Mouse (Mus musculus): Measurements from ENCODE around the gene Hoxb7. TPM values are rescaled to one million over a fixed set of nuclear protein-coding genes. Genes with fewer than 3 reads are reported as not detected.

Hoxb7 gene
- polyA plus RNA-seq, 1 experiment from 2014 or later, result 3.5 TPM

DNA sequence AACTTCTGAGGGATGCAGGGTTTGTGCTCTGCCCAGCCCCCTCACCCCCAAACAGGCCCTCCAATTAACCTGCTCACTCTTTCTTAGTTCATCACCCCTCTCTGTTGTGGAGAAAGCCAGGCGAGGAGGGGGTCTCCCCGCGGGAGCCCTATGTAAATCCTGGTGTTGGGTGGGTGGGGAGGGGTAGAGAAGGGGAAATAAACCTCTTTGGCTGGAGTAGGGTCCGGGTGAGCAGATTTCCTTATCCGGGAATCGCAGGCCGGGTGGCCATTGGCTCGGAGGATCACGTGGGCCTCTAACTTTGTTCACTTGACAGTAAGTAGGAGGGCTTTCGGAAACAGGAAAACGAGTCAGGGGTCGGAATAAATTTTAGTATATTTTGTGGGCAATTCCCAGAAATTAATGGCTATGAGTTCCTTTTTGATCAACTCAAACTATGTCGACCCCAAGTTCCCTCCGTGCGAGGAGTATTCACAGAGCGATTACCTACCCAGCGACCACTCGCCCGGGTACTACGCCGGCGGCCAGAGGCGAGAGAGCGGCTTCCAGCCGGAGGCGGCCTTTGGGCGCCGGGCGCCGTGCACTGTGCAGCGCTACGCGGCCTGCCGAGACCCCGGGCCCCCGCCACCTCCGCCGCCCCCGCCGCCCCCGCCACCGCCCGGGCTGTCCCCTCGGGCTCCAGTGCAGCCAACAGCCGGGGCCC, 32.1 kb downstream of the Hoxb7 start:
- Histone ChIP-seq H3K9me3 (ENCODE audit: low read depth, low read length) (no peaks in the 10 kb centered on the region), H3K9ac (peak overlapping the region; percentile 99), H3K27me3 (ENCODE audit: insufficient read depth, low read length) (peaks cover 15% of the 10 kb centered on the region), H3K36me3 (ENCODE audit: insufficient read depth) (peaks cover 12% of the 10 kb centered on the region; the same call in 1 of the 2 replicates), H3K27ac (ENCODE audit: low read depth) (peak overlapping the region; percentile 100), H3K4me2 (peak overlapping the region; percentile 84), H3K4me1 (ENCODE audit: insufficient read depth) (0 out of 2 replicates have a peak, but pooled peaks cover 2% of the 10 kb centered on the region), H3K4me3 (ENCODE audit: low read depth, low read length) (peak overlapping the region; percentile 72)
- no peak for TF ChIP-seq CTCF (IDR thresholded peaks at IDR 0.05; ENCODE audit: low read depth)
- peak; percentile 85 for ATAC-seq (ENCODE audit: insufficient read depth)
- peak; percentile 95 for DNase-seq
- WGBS, result under 1% methylated on average over 39 of the region's 45 CpGs

DNA sequence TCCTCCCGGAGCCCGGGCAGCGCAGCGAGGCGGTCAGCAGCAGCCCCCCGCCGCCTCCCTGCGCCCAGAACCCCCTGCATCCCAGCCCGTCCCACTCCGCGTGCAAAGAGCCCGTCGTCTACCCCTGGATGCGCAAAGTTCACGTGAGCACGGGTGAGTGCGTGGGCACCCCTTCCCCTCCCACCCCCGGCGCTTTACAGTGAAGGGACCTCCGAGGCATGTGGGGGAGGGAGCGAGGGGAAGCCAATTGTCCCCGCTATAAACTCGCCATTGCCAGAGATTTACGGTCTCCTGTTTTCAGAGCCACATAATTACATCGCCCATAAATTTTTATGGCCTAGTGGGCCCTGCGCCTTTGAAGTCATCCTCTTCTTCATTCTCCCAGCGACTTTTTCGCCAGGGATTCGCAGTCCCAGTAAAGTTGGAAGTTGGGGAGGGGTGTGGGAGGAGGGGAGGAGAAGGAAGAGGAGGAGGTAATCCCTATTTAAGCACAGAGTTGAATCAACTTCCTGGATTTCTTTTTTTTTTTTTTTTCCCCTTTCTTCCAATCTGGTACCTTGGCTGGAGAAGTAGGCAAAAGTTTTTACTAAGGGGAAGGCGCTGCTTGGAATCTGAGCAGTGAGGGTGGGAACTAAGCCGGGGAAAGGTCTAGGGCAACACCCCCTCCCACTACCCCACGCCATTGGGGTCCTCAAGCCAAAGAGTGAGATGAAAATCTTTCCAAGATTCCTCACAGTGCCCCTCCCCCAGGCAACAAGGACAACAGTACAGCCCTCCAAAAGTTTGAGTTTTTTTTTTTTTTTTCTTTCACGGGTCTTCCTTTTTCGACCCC, 32.9 kb downstream of the Hoxb7 start:
- WGBS, result under 1% methylated on average over 34 of the region's 34 CpGs
- Histone ChIP-seq H3K27me3 (ENCODE audit: insufficient read depth, low read length) (peaks cover 13% of the 10 kb centered on the region), H3K9me3 (ENCODE audit: low read depth, low read length) (no peaks in the 10 kb centered on the region), H3K4me1 (ENCODE audit: insufficient read depth) (no peaks in the 10 kb centered on the region; the same call in 1 of the 2 replicates), H3K36me3 (ENCODE audit: insufficient read depth) (peaks cover 12% of the 10 kb centered on the region; the same call in 1 of the 2 replicates), H3K4me3 (ENCODE audit: low read depth, low read length) (peak overlapping the region; percentile 72), H3K4me2 (peak overlapping the region; percentile 84), H3K9ac (peak overlapping the region; percentile 99), H3K27ac (ENCODE audit: low read depth) (peak overlapping the region; percentile 100)
- ATAC-seq (ENCODE audit: insufficient read depth) (peak; percentile 41), DNase-seq (peak; percentile 90)
- no peak for TF ChIP-seq CTCF (IDR thresholded peaks at IDR 0.05; ENCODE audit: low read depth)

DNA sequence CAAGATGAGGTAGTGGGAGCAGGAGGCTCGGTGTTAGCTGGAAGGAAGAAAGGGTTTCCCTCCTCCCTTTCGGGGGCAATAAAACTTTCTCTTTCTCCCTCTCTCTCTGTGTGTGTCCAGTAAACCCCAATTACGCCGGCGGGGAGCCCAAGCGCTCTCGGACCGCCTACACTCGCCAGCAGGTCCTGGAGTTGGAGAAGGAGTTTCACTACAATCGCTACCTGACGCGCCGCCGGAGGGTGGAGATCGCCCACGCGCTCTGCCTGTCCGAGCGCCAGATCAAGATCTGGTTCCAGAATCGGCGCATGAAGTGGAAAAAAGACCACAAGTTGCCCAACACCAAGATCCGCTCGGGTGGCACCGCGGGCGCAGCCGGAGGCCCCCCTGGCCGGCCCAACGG, 33.5 kb downstream of the Hoxb7 start:
- H3K4me2 ChIP-seq, result peak overlapping the region; percentile 84
- H3K4me1 ChIP-seq (ENCODE audit: insufficient read depth), result no peaks in the 10 kb centered on the region; the same call in 1 of the 2 replicates
- DNase-seq (no peak), ATAC-seq (ENCODE audit: insufficient read depth) (peak; percentile 2; the same call in 1 of the 2 replicates)
- peak overlapping the region; percentile 100 for H3K27ac ChIP-seq (ENCODE audit: low read depth)
- TF ChIP-seq CTCF (IDR thresholded peaks at IDR 0.05; ENCODE audit: low read depth), result no peak
- H3K9me3 ChIP-seq (ENCODE audit: low read depth, low read length), result no peaks in the 10 kb centered on the region
- under 1% methylated on average over 29 of the region's 29 CpGs for WGBS
- peak overlapping the region; percentile 72 for H3K4me3 ChIP-seq (ENCODE audit: low read depth, low read length)
- H3K36me3 ChIP-seq (ENCODE audit: insufficient read depth), result peaks cover 12% of the 10 kb centered on the region; the same call in 1 of the 2 replicates
- peaks cover 13% of the 10 kb centered on the region for H3K27me3 ChIP-seq (ENCODE audit: insufficient read depth, low read length)
- peak overlapping the region; percentile 99 for H3K9ac ChIP-seq

DNA sequence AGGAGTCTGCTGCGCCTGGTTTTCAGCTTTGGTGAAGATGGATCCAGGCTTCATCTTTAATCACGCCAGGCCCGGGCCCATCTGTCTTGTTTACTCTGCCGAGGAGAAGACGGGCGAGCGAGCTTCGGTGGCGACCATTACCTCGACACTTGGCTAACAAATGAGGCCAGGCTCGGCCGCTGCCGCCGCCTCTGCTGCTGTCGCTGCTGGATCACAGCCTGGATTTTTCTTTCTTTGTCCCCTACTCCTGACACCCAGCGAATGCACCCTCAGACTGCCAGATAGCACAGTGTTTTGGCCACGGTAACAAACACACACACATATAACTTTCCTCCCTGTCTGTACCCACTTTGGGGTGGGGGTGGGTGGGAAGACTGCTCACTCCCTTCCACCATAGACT, 34.3 kb downstream of the Hoxb7 start:
- Histone ChIP-seq H3K36me3 (ENCODE audit: insufficient read depth) (peaks cover 12% of the 10 kb centered on the region; the same call in 1 of the 2 replicates), H3K27me3 (ENCODE audit: insufficient read depth, low read length) (peaks cover 14% of the 10 kb centered on the region), H3K4me3 (ENCODE audit: low read depth, low read length) (peak overlapping the region; percentile 72), H3K27ac (ENCODE audit: low read depth) (peak overlapping the region; percentile 100), H3K4me2 (peak overlapping the region; percentile 84), H3K9me3 (ENCODE audit: low read depth, low read length) (no peaks in the 10 kb centered on the region), H3K9ac (peak overlapping the region; percentile 99), H3K4me1 (ENCODE audit: insufficient read depth) (no peaks in the 10 kb centered on the region; the same call in 1 of the 2 replicates)
- 2% methylated on average over 17 of the region's 17 CpGs for WGBS
- DNase-seq (no peak), ATAC-seq (ENCODE audit: insufficient read depth) (no peak)
- no peak for TF ChIP-seq CTCF (IDR thresholded peaks at IDR 0.05; ENCODE audit: low read depth)

DNA sequence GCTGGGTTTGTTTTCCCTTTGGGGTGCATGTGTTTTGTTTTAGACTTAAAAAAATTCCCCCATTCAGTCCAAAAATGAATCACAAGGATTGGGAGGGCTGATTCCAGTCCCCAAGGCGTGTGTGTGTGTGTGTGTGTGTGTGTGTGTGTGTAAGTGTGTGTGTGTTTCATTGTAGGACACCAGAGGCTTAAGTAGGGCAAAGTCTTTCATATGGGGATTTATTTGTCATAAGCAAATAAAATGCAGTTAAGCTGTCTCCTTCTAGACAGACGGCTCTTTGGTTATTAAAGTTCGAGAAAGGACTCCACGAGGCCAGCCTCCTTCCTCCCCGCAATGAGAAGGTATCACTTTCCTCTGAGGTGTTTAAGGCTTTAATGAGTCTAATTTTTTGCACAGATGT, 35.4 kb downstream of the Hoxb7 start:
- peak overlapping the region; percentile 84 for H3K4me2 ChIP-seq
- ATAC-seq (ENCODE audit: insufficient read depth) (no peak), DNase-seq (no peak)
- peaks cover 12% of the 10 kb centered on the region; the same call in 1 of the 2 replicates for H3K36me3 ChIP-seq (ENCODE audit: insufficient read depth)
- H3K9ac ChIP-seq, result peak overlapping the region; percentile 99
- H3K27me3 ChIP-seq (ENCODE audit: insufficient read depth, low read length), result peaks cover 16% of the 10 kb centered on the region; the same call in 1 of the 2 replicates
- WGBS, result 14% methylated on average over 5 of the region's 5 CpGs
- H3K27ac ChIP-seq (ENCODE audit: low read depth), result peak overlapping the region; percentile 100
- no peak for TF ChIP-seq CTCF (IDR thresholded peaks at IDR 0.05; ENCODE audit: low read depth)
- H3K4me1 ChIP-seq (ENCODE audit: insufficient read depth), result no peaks in the 10 kb centered on the region; the same call in 1 of the 2 replicates
- no peaks in the 10 kb centered on the region for H3K9me3 ChIP-seq (ENCODE audit: low read depth, low read length)
- peak overlapping the region; percentile 72 for H3K4me3 ChIP-seq (ENCODE audit: low read depth, low read length)

DNA sequence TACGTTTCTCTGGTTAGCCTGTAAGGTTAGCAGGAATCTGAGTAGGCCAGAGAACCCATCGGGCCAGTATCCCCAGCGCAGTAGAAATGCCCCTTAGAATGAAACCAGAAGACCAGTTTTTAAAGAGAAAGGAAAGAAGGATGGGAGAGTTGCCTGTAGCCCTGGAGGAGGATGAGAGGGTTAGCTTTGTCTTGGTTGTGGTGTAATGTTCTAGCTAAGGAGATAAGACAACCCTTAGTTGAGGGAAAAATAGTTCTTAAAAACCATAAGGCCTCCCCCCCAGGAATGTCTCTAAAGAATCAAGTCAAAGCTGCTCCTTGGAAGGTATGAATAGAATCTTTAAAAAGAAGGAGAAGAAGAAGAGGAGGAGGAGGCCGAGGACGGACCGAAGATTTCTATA, 36.3 kb downstream of the Hoxb7 start:
- TF ChIP-seq CTCF (IDR thresholded peaks at IDR 0.05; ENCODE audit: low read depth), result no peak
- no peak for ATAC-seq (ENCODE audit: insufficient read depth)
- Histone ChIP-seq H3K4me1 (ENCODE audit: insufficient read depth) (no peaks in the 10 kb centered on the region; the same call in 1 of the 2 replicates), H3K36me3 (ENCODE audit: insufficient read depth) (peaks cover 12% of the 10 kb centered on the region; the same call in 1 of the 2 replicates), H3K9me3 (ENCODE audit: low read depth, low read length) (no peaks in the 10 kb centered on the region), H3K4me3 (ENCODE audit: low read depth, low read length) (peak overlapping the region; percentile 72), H3K9ac (peak overlapping the region; percentile 99), H3K27ac (ENCODE audit: low read depth) (peak overlapping the region; percentile 100), H3K4me2 (peak overlapping the region; percentile 84), H3K27me3 (ENCODE audit: insufficient read depth, low read length) (peaks cover 16% of the 10 kb centered on the region; the same call in 1 of the 2 replicates)
- 18% methylated on average over 6 of the region's 6 CpGs for WGBS
- DNase-seq, result no peak

All from lung, embryonic 14.5 days (tissue).